Mouse (Mus musculus) kidney, postnatal 0 days (tissue): ENCODE measurements around the gene Tada2a. TPM values are rescaled to one million over a fixed set of nuclear protein-coding genes. Genes with fewer than 3 reads are reported as not detected.

Experiments
- ATAC-seq: fragments of 200-750 bp; cut with Nextera tagmentation; replicated peaks from 2 replicates; pipeline ENCODE4 v1.8.0; 2017; ENCODE audit warnings: low read depth, moderate number of reproducible peaks, moderate TSS enrichment, moderate library complexity; ENCODE audit not compliant: low FRiP score
- DNase-seq: peaks from one replicate; pipeline ENCODE4 v3.0.0-alpha.2; 2016; ENCODE audit warnings: low spot score
- H3K27ac ChIP-seq: fragments of 300-500 bp; sonication (generic); 2 replicates; pipeline ENCODE4 v1.5.1; 2014; ENCODE audit warnings: mild to moderate bottlenecking
- H3K27me3 ChIP-seq: fragments of 300-500 bp; sonication (generic); 2 replicates; pipeline ENCODE4 v1.6.1; 2014; ENCODE audit warnings: low read length, mixed read lengths; ENCODE audit not compliant: insufficient read depth
- H3K36me3 ChIP-seq: fragments of 300-500 bp; sonication (generic); 2 replicates; pipeline ENCODE4 v1.6.1; 2014; ENCODE audit warnings: low read length, mixed read lengths; ENCODE audit not compliant: insufficient read depth
- H3K4me1 ChIP-seq: fragments of 300-500 bp; sonication (generic); replicated peaks from 2 replicates; pipeline ENCODE4 v1.6.1; 2014; ENCODE audit warnings: antibody characterized with exemption, low read length, mixed read lengths; ENCODE audit not compliant: insufficient read depth
- H3K4me2 ChIP-seq: fragments of 300-500 bp; sonication (generic); 2 replicates; pipeline ENCODE4 v1.6.1; 2014; ENCODE audit warnings: mild to moderate bottlenecking, low read length, moderate library complexity, mixed read lengths
- H3K4me3 ChIP-seq: fragments of 300-500 bp; sonication (generic); replicated peaks from 2 replicates; pipeline ENCODE4 v1.5.1; 2014; ENCODE audit warnings: low read depth, low read length
- H3K9ac ChIP-seq: fragments of 300-500 bp; sonication (generic); 2 replicates; pipeline ENCODE4 v1.6.1; 2014; ENCODE audit warnings: low read depth, low read length
- H3K9me3 ChIP-seq: fragments of 300-500 bp; sonication (generic); replicated peaks from 2 replicates; pipeline ENCODE4 v1.6.1; 2016; ENCODE audit warnings: low read length, inconsistent platforms, mixed read lengths
- CTCF ChIP-seq: IDR thresholded peaks from 2 replicates; pipeline ENCODE4 v1.5.1; 2016; ENCODE audit warnings: antibody characterized with exemption, low read depth, mild to moderate bottlenecking, moderate library complexity
- WGBS: fragments of 180-500 bp; shearing (Covaris S2); extraction: QIAGEN DNeasy Blood & Tissue Kit; methylation state at CpG from one replicate; pipeline ENCODE4 v1.1.7; 2014; 5-methylcytosine and 5-hydroxymethylcytosine counted together
- polyA plus RNA-seq: library from polyadenylated mRNA; unstranded; fragments of >200 nt; fragmentation: Nextera tagmentation; extraction: Ambion mirVana; gene quantifications from 2 replicates; pipeline ENCODE4 v1.2.1, GENCODE M21; 2015

Tada2a gene
- polyA plus RNA-seq, 1 experiment from 2014 or later = 23.3 TPM

DNA sequence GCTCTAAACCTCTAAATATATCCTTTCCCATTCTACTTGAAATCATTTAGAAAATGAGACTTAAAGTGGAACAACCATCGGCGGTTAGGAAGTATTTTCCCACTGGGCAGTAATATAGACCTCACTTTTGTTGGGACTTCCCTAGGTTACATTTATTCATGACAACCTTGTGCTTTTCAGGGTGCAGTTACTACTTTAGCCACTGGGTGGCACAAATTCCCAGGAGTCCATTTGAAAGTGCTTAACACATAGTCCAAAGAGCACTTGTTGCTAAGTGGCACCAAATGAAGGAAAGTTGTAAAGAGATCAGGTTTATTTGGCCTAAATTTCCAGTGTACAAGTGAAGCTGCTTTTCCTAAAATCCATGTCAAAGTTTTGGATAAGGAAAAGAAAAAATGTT lies 12.4 kb upstream of the Tada2a start:
- H3K36me3 ChIP-seq = no peaks in the 10 kb centered on the region
- DNase-seq (peak; percentile 49), ATAC-seq (no peak)
- WGBS = 65% methylated on average over 2 of the region's 2 CpGs
- no peaks in the 10 kb centered on the region for H3K27me3 ChIP-seq
- TF ChIP-seq CTCF = peak; percentile 81
- H3K9ac ChIP-seq = no peak overlapping the region
- H3K4me3 ChIP-seq = no peak overlapping the region
- H3K9me3 ChIP-seq = no peaks in the 10 kb centered on the region
- no peak overlapping the region for H3K27ac ChIP-seq
- no peak overlapping the region for H3K4me2 ChIP-seq
- no peaks in the 10 kb centered on the region for H3K4me1 ChIP-seq

DNA sequence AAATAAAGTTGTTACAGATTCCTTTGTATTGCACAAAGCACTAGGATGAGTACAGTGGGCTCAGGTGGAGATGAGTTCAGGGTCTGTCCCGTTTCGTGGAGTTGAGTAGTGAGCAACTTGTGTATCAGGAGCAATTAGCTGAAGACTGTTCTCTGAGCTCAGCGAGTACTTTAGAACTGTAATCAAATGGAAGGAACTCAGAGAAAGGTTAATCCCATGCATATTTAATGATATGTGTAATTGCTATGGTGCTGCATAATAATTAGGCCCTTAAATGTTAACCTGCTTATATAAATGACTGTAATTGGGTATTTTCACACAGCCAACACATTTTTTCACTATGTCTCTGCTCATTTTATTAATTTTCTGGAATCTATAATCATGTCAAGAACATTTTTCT lies 7.1 kb upstream of the Tada2a start:
- Histone ChIP-seq H3K9ac (no peak overlapping the region), H3K4me3 (no peak overlapping the region), H3K9me3 (no peaks in the 10 kb centered on the region), H3K4me2 (no peak overlapping the region), H3K27ac (no peak overlapping the region), H3K27me3 (no peaks in the 10 kb centered on the region), H3K4me1 (no peaks in the 10 kb centered on the region), H3K36me3 (no peaks in the 10 kb centered on the region)
- 74% methylated on average over 3 of the region's 3 CpGs for WGBS
- TF ChIP-seq CTCF = no peak
- no peak for ATAC-seq
- DNase-seq = no peak

DNA sequence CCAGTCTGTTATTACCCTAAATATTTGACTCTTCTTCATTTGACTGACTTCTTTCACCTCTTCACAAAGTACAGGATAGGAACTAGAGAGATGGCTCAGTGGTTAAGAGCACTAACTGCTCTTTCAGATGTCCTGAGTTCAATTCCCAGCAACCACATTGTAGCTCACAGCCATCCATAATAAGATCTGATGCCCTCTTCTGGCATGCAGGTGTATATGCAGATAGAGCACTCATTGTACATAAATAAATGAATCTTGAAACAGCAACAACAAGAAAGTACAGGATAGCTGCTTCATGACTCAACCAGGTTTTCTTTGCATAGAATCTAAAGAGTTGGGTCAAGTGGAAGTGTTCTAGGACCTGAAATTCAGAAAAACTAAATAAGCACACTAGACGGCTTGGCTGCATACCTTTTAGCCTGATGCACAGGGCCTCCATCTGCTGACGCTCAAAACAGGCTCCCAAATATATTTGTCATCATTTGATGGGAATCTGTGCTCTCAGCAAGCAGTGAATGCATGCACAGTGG lies 5.0 kb upstream of the Tada2a start:
- H3K27me3 ChIP-seq = no peaks in the 10 kb centered on the region
- H3K9me3 ChIP-seq = no peaks in the 10 kb centered on the region
- H3K9ac ChIP-seq = no peak overlapping the region
- DNase-seq (no peak), ATAC-seq (no peak)
- H3K36me3 ChIP-seq = no peaks in the 10 kb centered on the region
- peak; percentile 36; the same call in 1 of the 2 replicates for TF ChIP-seq CTCF
- no peak overlapping the region for H3K4me2 ChIP-seq
- no peak overlapping the region for H3K4me3 ChIP-seq
- no peaks in the 10 kb centered on the region for H3K4me1 ChIP-seq
- H3K27ac ChIP-seq = no peak overlapping the region
- 85% methylated on average over 2 of the region's 2 CpGs for WGBS

DNA sequence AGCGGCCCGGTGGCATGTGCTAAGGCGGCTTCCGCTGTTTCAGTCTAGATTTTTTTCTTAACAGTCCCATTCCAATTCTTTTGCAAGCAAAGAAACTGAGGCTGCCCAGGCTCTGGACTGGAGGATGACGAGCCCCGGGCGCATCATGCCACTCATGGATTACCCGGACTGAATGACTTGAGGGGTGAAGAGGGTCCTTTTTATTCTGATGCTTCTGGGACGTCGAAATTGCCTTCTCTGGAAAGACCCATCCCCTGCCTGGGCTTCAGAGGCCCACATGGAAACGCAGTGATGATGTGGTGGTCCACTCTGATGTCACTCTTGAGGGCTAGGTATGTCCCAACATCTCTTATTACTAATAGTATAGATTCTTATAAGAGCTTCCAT lies 392 bp upstream of the Tada2a start:
- 0 out of 2 replicates have a peak, but pooled peaks have one; percentile 0 for TF ChIP-seq CTCF
- WGBS = 5% methylated on average over 11 of the region's 11 CpGs
- Histone ChIP-seq H3K36me3 (no peaks in the 10 kb centered on the region), H3K4me2 (peak overlapping the region; percentile 74), H3K4me3 (peak overlapping the region; percentile 80), H3K9me3 (no peaks in the 10 kb centered on the region), H3K27me3 (no peaks in the 10 kb centered on the region), H3K27ac (no peak overlapping the region), H3K9ac (peak overlapping the region; percentile 76), H3K4me1 (no peaks in the 10 kb centered on the region)
- peak; percentile 4 for DNase-seq
- no peak for ATAC-seq

DNA sequence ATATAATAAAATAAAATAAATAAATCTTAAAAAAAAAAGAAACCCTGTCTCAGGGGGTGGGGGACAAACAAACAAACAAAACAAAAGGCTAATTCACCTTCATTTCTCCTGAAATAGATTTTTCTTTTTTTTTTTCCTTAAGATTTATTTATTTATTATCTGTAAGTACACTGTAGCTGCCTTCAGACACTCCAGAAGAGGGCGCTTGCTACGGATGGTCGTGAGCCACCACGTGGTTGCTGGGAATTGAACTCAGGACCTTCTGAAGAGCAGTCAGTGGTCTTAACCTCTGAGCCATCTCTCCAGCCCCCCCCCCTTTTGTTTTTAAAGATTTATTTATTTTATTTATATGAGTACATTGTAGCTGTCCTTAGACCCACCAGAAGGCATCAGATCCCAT lies 1.4 kb downstream of the Tada2a start:
- Histone ChIP-seq H3K27ac (no peak overlapping the region), H3K27me3 (no peaks in the 10 kb centered on the region), H3K4me2 (no peak overlapping the region), H3K9ac (no peak overlapping the region), H3K4me3 (no peak overlapping the region), H3K4me1 (no peaks in the 10 kb centered on the region), H3K36me3 (no peaks in the 10 kb centered on the region), H3K9me3 (no peaks in the 10 kb centered on the region)
- 77% methylated on average over 4 of the region's 4 CpGs for WGBS
- TF ChIP-seq CTCF = peak; percentile 32
- ATAC-seq (no peak), DNase-seq (no peak)

DNA sequence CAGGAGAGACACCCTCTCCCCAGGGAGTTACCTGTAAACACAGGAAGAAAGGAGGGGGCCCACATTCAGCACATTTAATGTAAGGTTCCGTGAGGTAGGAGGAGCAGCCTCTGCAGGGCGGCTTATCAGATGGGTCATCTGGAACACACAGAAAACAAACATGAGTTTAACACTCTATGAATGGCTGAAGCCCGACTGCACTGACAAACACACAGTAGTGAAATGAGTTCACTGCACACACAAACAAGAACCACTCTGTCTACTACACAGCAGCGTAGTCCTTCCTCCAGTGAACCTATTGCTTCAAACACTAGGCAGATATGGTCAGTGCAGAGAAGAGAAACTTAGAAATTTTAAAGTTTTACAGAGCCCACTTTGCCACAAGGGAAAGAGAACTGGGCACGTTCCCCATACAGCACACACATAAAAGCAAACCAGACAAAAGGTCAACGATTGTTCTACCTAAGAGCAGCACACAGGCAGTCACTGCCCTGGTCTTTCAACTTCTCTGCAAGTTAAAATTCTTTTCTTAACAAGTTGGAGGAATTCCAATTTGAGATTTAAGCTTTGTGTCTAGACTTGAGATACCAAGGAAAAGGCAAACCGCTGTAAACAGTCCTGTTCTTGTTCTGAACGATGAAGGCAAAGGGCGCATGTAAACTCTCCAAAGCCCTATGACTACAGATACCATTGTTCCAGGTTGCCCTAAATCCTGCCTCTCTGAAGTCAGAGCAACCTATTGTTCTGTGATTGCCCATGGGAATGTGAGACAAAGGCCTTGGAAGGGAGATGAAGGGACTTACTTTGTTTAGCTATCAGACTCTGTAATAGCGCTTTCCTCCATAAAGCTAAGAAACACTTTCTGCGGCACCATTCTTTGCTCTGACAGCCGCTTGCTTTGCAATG lies 8.1 kb downstream of the Tada2a start:
- WGBS = 78% methylated on average over 12 of the region's 12 CpGs
- Histone ChIP-seq H3K9ac (no peak overlapping the region), H3K4me3 (no peak overlapping the region), H3K4me2 (no peak overlapping the region), H3K27me3 (no peaks in the 10 kb centered on the region), H3K36me3 (peaks cover 35% of the 10 kb centered on the region), H3K27ac (no peak overlapping the region), H3K4me1 (no peaks in the 10 kb centered on the region), H3K9me3 (no peaks in the 10 kb centered on the region)
- no peak for DNase-seq
- no peak for TF ChIP-seq CTCF
- ATAC-seq = no peak
